Mouse (Mus musculus): Measurements from ENCODE around the gene Syt12.
"Not testable (repeated sequence)": the region's sequence is repeated elsewhere in the genome, so short reads cannot be mapped to it uniquely, and the experiment has no call there.

Syt12 gene

GRCm38 (mm10) chr19:4491080-4491695 lies 13.9 kb upstream of the Syt12 start:
- no peak for DNase-seq (ENCODE audit: low spot score in 2 of 2)

DNA sequence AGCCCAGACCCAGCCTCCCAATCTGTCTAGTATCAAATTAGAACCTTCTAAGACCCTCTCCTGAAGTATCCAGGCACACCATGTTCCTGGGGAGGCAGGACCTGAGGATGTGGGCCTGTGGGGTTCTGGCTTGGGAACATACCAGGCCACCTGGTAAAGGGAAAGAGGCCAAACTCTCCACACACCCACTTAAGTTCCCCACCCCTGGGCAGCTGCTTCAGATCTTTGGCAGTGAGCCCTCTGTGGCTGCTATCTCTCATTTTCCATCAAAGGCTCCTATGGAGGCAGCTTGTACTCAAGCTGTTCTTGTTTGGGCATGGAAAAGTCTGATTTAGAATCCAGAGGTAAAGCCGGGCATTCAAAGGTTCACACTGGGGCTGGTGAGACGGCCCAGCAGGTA lies 10.6 kb upstream of the Syt12 start:
- no peak for DNase-seq (ENCODE audit: low spot score in 2 of 2)

DNA sequence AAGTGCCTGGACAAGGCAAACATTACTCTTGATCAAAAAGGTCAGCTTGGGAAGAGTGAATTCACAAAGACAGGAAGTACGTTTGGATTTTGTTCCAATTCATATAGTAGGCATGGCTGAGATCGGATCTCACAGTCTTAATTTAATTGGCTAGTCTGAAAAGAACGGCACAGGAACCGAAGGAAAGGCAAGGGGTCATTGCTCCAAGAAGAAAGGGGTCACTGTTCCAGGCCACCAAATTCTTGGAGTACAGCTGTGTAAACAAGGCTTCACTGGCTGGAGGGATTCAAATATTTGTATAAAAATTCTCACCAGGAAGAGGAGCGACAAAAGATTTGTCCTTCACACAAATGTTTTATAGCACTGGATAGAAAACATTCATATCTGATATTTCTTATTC lies 7.8 kb upstream of the Syt12 start:
- DNase-seq (ENCODE audit: low spot score in 2 of 2): no peak

- peak in 1 of 2 experiments; percentile 38 for DNase-seq (ENCODE audit: low spot score in 2 of 2)
These were observed 5.0 kb upstream of the Syt12 start for GRCm38 (mm10) chr19:4482111-4482859.

GRCm38 (mm10) chr19:4481326-4481725 lies 4.1 kb upstream of the Syt12 start:
- peak; percentile 49 to 71 for DNase-seq (ENCODE audit: low spot score in 2 of 2)

GRCm38 (mm10) chr19:4480041-4480440 lies 2.8 kb upstream of the Syt12 start:
- DNase-seq (ENCODE audit: low spot score in 2 of 2): no peak

GRCm38 (mm10) chr19:4478190-4478516 lies 906 bp upstream of the Syt12 start:
- no peak for DNase-seq (ENCODE audit: low spot score in 2 of 2)

DNA sequence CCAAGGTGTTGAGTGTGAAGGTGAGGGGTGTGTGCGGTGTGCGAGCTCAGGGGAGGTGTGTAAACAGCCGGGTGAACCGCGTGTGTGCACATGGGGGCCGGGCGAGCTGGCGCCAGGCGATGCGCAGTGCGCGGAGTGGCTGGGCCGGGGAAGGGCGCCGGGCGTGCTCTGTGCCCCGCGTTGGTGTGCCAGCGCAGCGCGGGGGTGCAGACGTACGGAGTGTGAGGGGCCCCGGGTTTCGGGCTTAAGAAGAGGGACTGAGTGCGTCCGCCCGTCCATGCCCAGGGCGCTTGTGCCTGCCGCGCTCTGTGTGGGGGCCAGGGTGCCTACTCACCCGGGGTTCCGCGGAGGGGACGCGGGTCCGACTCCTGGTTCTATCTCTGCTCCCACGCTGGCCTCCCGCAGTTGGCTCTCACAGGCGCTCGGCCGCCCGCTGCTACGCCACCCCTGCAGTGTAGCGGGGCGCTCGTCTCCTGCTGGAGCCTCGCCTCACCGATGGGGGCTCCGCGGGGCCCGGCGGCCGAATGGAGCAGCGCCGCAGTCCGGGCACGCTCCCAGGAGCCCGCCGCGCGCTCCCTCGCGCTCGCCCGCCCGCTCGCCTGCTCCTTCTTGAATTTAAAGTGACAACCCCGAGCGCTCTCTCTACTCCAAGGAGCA lies 518 bp downstream of the Syt12 start:
- peak; percentile 46 to 50 for DNase-seq (ENCODE audit: low spot score in 2 of 2)

DNA sequence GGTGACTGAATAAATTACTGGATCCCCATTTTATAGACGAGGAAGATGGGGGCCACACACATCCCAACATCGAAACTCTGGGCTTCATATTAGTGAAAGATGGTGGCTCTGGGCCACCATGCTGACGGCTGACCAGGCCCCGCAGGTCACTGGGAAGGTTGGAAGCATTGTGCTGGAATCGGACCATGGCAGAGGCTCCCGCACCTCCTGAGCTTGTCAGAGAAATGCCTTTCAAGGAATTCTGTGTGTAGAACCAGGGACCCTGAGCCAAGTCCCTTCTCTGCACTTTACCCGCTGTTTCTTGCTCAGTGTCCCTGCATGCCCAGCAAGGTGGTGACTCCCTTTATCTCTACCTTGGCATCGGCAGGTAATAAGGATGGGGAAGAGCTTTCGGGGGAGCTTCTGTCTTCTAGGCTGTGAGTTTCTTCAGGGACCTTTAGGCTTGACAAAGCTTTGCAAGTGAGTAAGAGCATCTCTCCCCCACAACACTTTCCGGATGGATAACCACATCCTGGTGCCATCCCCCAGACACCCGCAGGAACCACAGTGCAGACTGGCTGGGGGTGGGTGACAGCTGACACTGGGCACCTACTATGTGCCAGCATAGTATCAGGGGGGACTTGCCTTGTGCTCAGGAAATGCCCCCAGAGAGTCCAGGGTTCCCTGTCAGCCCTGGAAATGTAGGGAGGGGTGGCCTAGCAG lies 1.9 kb downstream of the Syt12 start:
- no peak for DNase-seq (ENCODE audit: low spot score in 2 of 2)

DNA sequence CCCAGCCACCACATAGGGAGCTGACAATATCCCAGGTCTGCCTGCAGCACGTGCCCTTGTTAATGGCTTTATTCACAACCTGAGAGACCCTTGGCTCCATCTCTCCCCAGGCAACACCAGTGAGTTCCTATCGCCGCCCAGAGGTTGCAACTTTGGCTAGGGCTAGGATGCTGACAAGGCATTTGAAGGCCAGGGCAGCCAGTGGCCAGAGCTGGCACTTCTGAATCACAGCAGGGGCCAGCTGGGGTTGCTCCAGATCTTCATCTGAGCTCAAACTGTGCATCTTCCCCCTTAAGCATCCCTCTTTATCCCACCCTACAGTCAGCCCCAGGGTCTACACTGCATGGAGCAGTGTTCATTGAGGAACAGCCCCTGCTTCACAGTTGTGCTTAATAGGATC lies 2.5 kb downstream of the Syt12 start:
- DNase-seq (ENCODE audit: low spot score in 2 of 2): no peak

DNA sequence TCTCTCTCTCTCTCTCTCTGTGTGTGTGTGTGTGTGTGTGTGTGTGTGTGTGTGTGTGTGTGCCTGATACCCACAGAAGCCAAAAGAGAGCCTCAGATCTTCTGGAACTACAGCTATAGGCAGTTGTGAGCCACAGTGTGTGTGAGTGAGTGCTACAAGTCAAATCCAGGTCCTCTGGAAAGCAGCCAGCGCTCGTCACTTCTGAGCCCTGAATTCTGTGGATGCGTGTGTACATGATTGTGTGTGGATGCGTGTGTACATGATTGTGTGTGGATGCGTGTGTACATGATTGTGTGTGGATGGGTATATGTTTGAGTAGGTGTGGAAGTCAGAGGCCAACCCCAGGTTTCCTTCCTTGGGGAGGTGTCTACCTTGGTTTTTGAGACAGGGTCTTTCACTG lies 3.7 kb downstream of the Syt12 start:
- no peak for DNase-seq (ENCODE audit: low spot score in 2 of 2)

DNA sequence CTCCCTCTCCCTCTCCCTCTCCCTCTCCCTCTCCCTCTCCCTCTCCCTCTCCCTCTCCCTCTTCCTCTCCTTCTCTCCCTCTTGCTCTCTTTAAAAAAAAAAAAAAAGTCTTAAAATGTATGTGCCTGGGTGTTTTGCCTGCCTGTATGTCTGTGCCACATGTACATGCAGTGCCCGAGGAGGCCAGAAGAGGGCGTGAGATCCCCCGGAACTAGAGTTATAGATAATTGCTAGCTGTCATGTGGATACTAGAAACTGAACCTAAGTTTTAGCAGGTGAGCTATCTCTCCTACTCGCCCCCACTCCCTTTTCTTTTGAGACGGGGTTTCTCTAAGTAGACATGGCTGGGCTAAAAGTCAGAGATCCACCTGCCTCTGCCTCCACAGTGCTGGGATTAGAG lies 8.9 kb downstream of the Syt12 start:
- no peak for DNase-seq (ENCODE audit: low spot score in 2 of 2)

GRCm38 (mm10) chr19:4464666-4465065 lies 12.6 kb downstream of the Syt12 start:
- DNase-seq (ENCODE audit: low spot score in 2 of 2): no peak

DNA sequence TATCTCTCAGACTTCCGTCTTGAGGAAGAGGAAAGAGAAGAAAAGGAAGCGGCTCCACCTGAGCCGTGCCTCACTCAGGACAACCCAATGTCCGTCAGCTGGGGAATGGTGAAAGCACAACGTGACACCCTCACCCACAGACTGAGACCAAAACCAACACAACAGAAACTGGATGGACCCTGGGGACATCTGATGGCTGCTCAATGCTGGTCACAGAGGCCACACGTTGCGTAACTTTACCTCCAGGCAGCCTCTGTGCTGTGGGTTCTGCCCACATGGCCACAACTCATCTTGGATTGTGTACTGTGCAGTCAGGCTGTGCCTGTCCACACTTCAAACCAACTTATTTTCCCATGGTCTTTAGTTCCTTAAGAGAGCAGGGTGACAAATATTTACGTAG lies 15.3 kb downstream of the Syt12 start:
- no peak for DNase-seq (ENCODE audit: low spot score in 2 of 2)

DNA sequence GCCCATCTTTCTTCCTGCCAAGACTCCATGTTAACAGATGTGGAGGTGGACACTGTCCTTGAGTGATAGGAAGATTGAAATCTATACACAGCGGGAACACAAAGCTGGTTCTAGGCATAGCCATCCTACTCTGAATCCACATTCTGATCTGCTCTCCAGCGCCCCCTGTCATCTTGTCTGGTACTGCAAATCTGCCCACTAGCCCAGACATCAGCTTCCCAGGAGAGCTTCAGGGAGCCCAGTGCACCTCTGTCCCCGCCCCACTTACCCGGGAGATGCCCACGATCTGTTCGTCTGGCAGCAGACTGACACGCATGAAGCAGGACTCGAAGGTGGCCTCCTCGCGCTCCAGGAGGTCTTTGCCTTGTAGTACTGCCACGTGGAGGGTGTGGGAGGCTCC lies 21.0 kb downstream of the Syt12 start:
- DNase-seq (ENCODE audit: low spot score in 2 of 2): no peak

DNA sequence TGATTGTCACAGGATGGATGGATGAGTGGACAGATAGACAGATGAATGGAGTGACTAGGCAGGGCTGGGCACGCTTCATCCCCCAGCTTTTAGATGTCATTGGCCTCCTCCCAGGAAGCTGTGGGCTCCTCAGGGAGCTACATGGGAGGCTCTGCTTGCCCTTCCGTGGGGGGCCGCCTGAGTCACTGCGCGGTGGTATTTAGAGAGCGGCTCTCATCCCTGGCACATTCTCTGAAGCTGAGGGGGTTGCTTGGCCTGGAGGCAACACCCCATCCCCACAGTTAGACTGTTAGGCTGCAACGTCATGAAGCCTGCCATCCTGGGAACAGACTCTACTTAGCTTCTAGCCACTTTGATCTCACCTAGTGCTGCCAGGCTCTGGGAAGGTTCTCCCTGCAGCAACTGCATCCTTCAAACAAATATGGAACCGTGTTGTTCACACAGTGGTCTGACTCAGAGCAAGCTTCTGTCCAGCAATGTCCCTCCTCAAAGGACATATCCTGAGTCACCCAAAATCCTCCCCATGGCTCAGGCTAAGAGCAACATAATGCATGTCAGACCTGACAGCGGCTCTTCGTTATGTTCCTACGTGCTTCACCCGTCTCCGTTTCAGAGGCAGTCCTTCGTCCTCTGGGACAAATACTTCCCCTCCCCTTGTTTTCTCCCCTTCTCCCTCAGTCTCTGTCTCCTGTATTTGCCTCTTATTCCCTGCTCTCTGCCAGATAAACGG lies 22.0 kb downstream of the Syt12 start:
- DNase-seq (ENCODE audit: low spot score in 2 of 2): peak in 1 of 2 experiments; percentile 28

GRCm38 (mm10) chr19:4454040-4454439 lies 23.2 kb downstream of the Syt12 start:
- DNase-seq (ENCODE audit: low spot score in 2 of 2): not testable (repeated sequence)

- DNase-seq (ENCODE audit: low spot score in 2 of 2): no peak
These were observed 24.7 kb downstream of the Syt12 start for GRCm38 (mm10) chr19:4452525-4452924.

DNA sequence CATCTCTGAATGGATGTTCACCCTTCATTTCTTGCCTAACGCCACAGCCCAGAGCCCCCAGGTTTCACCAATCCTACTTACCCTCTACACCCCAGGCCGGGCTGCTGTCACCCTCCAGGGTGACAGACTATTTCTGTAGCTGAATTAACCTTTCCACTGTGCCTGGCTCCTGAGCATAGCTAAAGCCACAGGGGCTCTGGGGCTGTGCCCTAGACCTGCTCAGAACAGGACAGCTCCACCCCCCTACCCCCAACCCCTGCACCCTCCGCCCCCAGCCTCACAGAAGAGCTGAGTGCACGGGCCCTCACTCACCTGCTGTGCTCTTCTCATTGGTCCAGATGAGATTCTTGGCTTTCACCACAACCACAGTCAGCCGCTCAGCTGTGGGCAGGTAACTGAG lies 25.3 kb downstream of the Syt12 start:
- DNase-seq (ENCODE audit: low spot score in 2 of 2): no peak

- no peak for DNase-seq (ENCODE audit: low spot score in 2 of 2)
These were observed 26.1 kb downstream of the Syt12 start for GRCm38 (mm10) chr19:4451098-4451497.

DNA sequence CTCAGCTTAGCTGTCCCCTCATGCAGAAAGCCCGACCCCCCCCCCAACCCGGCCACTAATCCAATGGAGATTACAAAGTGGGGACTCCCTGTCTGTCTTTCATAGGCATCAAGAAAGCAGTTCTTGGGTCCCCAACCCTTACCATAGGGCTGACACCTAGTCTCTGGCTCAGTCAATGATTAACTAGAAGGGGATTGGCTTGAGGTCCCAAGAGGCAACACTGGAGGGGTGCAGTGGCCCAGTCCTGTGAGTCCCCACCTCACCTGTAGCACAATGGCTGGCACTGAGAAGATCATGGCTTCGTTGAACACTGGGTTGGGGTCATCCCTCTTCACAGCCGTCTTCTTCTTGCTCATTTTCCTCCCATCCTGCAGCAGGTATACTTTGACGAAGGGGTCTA lies 26.6 kb downstream of the Syt12 start:
- no peak for DNase-seq (ENCODE audit: low spot score in 2 of 2)

DNA sequence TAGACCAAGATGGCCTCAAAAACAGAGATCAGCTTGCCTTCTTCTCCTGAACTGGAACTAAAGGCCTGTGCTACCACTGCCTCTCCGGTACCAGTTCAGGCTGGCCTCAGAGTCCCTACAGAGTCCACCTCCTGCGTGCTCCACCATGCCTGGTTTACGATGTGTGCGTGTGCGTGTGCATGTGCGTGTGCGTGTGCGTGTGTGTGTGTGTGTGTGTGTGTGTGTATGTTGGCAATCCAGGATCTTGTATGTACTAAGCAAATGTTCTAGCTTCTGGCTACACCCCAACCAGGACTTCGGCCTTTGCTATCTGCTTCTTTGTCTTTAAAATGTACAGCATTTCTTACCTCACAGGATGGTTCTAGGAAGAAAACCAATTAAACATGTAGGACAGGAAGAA lies 28.0 kb downstream of the Syt12 start:
- no peak for DNase-seq (ENCODE audit: low spot score in 2 of 2)

All from right cerebral cortex, postnatal 36 days (tissue).